Mouse (Mus musculus) cortical plate, adult 2 months (tissue): ENCODE results near the gene Ccdc114.

Experiments used
- CTCF ChIP-seq: fragments of 200-500 bp; IDR thresholded peaks from 2 replicates; pipeline ENCODE4 v1.5.1; 2011; ENCODE audit warnings: mild to moderate bottlenecking, control low read depth, low read length; ENCODE audit not compliant: insufficient read depth; ENCODE audit errors: extremely low read depth
- POLR2A ChIP-seq: fragments of 200-500 bp; IDR thresholded peaks from 2 replicates; pipeline ENCODE4 v1.6.1; 2011; ENCODE audit warnings: mild to moderate bottlenecking, low read length, control low read depth; ENCODE audit not compliant: insufficient read depth; ENCODE audit errors: extremely low read depth

GRCm38 (mm10) chr7:45917004-45917704 is 6.7 kb upstream of the Ccdc114 start:
- TF ChIP-seq CTCF (no peak), POLR2A (no peak)
